Comparison of ENCODE assay signal across 8 mouse cellular contexts in genomic region chr17:84511682-84512515, GRCm38 (mm10). TPM values are rescaled to one million over a fixed set of nuclear protein-coding genes. Genes with fewer than 3 reads are reported as not detected.
DNase-seq lines count a peak whose midpoint lies in the region; ATAC-seq and TF ChIP-seq lines count a peak whose summit lies in the region.

Gene Plekhh2, plus strand, starts transcription at chr17:84511895.

- H3K27ac ChIP-seq in lung, embryonic 14.5 days (ENCODE audit: low read depth), result peak within 1 kb of the TSS; percentile 77

- peak within 1 kb of the TSS; percentile 87 for H3K9ac ChIP-seq in lung, embryonic 14.5 days

- no peaks in the 10 kb centered on the region for H3K9me3 ChIP-seq in lung, embryonic 14.5 days (ENCODE audit: low read depth, low read length)

- H3K4me1 ChIP-seq in lung, embryonic 14.5 days (ENCODE audit: insufficient read depth), result peaks cover 15% of the 10 kb centered on the region; the same call in 1 of the 2 replicates

- ATAC-seq in hematopoietic stem cell, adult 5-6 weeks (replicated peaks in 1 of 2; ENCODE audit: insufficient read depth in 1 of 2, low FRiP score in 2 of 2, low TSS enrichment in 1 of 2, low read depth in 1 of 2, poor library complexity in 2 of 2, severe bottlenecking in 2 of 2), result peak; percentile 32 to 79
- ATAC-seq in lung, embryonic 14.5 days (ENCODE audit: insufficient read depth), result peak; percentile 85

- peak; percentile 92 for DNase-seq in Muller cell, postnatal 12 days (ENCODE audit: inconsistent ontology term)
- peak; percentile 37 for DNase-seq in cerebellum, adult 8-10 months
- peak; percentile 39 to 84 for DNase-seq in frontal cortex, adult 2 months (ENCODE audit: extremely low spot score in 1 of 2, low spot score in 1 of 2)
- DNase-seq in layer of hippocampus, adult 9-11 months, result peak; percentile 82
- DNase-seq in lung, embryonic 14.5 days, result peak; percentile 92
- DNase-seq in ovary, postnatal 10 days (ENCODE audit: low spot score), result peak; percentile 72
- peak; percentile 63 for DNase-seq in urinary bladder, adult 2 months (ENCODE audit: low spot score)

- H3K4me3 ChIP-seq in lung, embryonic 14.5 days (ENCODE audit: low read depth, low read length), result peak within 1 kb of the TSS; percentile 84

- H3K4me2 ChIP-seq in lung, embryonic 14.5 days, result peak within 1 kb of the TSS; percentile 64

- H3K36me3 ChIP-seq in lung, embryonic 14.5 days (ENCODE audit: insufficient read depth), result no peaks in the 10 kb centered on the region

- peak; percentile 40 for TF ChIP-seq CTCF in lung, embryonic 14.5 days (IDR thresholded peaks at IDR 0.05; ENCODE audit: low read depth)

- under 1% methylated on average over 75 of the region's 79 CpGs for WGBS in lung, embryonic 14.5 days

- H3K27me3 ChIP-seq in lung, embryonic 14.5 days (ENCODE audit: insufficient read depth, low read length), result no peaks in the 10 kb centered on the region

RNA-seq across cellular contexts. Expression of gene Plekhh2, which starts in this region (rescaled TPM):
- polyA plus RNA-seq in frontal cortex, adult 2 months (2012; rRNA removed), result 8.4 and 9.0 TPM in 2 replicates
- total RNA-seq in hematopoietic stem cell, adult 5-6 weeks (2017), result 0.06 TPM in 1 of 2 replicates, not detected in the other
- 11.1 and 13.0 TPM in 2 replicates for polyA plus RNA-seq in lung, embryonic 14.5 days (2014; fragmentation: Nextera tagmentation; extraction: Ambion mirVana)
- polyA plus RNA-seq in urinary bladder, adult 2 months (2012; rRNA removed), result 8.7 and 9.7 TPM in 2 replicates

Comparison
In these comparisons a context has a peak if more than half of its experiments do, and no peak if none do; other contexts are left out.
1. Peak in every context shown above with its lines: DNase-seq, ATAC-seq, H3K4me3 ChIP-seq and H3K27ac ChIP-seq.
2. Peak in ATAC-seq in hematopoietic stem cell, adult 5-6 weeks; RNA of the gene not detected or under 1 TPM.
3. DNase-seq: peak in every context shown above with its lines; median percentile 92 in Muller cell, postnatal 12 days; 92 in lung, embryonic 14.5 days; 82 in layer of hippocampus, adult 9-11 months; 72 in ovary, postnatal 10 days; 63 in urinary bladder, adult 2 months; 62 in frontal cortex, adult 2 months; 37 in cerebellum, adult 8-10 months.